Mouse (Mus musculus) bone marrow, adult 2 months (tissue): ENCODE measurements around the gene Fmnl2.

Experiments used
- CTCF ChIP-seq: fragments of 200-500 bp; IDR thresholded peaks from 2 replicates; pipeline ENCODE4 v1.5.1; 2011; ENCODE audit warnings: low read length, control low read depth; ENCODE audit not compliant: control insufficient read depth, insufficient read depth
- POLR2A ChIP-seq: fragments of 200-500 bp; IDR thresholded peaks from 2 replicates; pipeline ENCODE4 v1.6.1; 2011; ENCODE audit warnings: low read depth, mild to moderate bottlenecking, control low read depth, low read length, borderline replicate concordance; ENCODE audit not compliant: control insufficient read depth

- TF ChIP-seq POLR2A, result no peak
- TF ChIP-seq CTCF, result no peak
Observed at GRCm38 (mm10) chr2:52963439-52963838, 105.8 kb downstream of the Fmnl2 start.
